Mouse (Mus musculus): Measurements from ENCODE around the gene Itga1.
A peak's percentile ranks its signal among the peaks of the same experiment; 100 is the strongest.

Gene Itga1

GRCm38 (mm10) chr13:115052568-115052967 lies 49.2 kb downstream of the Itga1 start:
- no peak for DNase-seq (ENCODE audit: low read depth, low spot score)

DNA sequence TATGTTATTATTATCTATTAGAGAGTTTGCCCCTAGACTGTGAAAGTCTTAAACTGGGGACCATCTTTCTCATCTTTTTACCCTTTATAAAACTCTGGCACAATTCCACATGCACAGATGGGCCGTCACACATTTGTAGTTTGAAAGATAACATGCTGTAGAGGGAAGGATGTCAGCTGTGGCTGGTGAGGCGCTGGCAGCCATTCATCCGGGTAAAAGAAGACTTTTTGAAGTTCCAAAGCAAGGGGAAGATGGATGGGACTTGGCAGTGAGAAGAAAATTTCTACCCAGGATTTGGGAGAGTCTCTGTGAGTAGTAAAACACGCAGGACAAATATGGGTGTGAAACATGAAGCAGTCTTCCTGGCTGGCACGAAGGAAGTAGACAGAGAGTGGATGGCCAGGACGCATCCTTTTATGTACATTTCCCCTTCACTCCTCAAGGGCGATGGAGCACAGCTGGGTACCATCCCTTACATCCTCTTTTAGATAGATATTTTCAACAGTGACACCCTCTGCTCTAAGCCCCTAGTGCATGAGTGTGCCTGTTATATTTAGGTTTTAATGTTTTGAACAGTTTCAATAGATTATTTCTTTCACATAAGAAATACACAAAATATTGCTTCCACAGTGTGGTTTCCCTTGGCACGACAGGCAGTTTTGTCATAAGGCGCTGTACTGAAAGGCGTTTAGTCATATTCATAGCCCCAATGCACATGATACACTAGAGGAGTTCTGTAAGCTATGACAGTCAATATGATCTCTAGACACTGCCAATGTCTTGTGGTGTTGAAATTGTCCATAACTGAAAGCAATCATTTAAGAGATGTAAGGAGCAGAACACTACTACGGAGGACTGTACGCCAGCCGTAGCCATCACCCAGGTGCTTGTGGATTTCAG lies 50.9 kb downstream of the Itga1 start:
- no peak for DNase-seq (ENCODE audit: low read depth, low spot score)

DNA sequence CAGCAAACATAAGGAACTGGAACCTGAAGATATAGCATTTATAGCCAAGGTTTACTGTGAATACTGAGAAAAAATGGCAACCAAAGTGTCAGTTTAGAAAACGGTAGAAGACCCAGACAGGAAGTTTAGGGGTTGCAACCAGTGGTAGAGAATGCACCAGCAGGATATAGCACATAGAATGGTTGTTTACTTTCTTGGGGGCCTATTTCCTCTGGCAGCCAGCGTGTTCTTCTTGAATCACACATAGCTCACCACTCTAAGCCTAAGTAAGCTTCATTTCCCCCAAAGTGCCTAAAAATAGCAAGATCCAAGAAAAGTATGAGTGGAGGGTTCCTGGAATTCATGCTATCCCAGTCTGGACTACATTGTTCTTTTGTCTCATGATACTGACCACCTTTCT lies 59.1 kb downstream of the Itga1 start:
- DNase-seq (ENCODE audit: low read depth, low spot score): no peak

DNA sequence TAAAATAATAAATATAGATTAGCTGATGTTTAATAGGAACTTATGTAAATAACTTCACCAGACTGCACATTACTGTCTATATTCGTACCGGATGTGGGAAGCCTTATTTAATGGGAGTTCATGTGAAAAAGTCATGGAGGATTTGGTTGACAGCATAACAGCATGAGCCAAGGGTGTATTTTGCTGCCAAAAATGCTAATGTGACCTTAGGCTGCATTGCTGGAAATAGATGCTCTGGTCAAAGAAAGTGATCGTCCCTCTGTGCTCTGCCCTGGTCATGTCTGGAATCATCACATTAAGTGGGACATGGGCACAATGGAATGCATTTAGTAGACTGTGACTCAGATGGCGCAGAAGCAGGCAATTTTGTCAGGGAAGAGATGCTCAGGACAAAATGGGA lies 64.5 kb downstream of the Itga1 start:
- no peak for DNase-seq (ENCODE audit: low read depth, low spot score)

DNA sequence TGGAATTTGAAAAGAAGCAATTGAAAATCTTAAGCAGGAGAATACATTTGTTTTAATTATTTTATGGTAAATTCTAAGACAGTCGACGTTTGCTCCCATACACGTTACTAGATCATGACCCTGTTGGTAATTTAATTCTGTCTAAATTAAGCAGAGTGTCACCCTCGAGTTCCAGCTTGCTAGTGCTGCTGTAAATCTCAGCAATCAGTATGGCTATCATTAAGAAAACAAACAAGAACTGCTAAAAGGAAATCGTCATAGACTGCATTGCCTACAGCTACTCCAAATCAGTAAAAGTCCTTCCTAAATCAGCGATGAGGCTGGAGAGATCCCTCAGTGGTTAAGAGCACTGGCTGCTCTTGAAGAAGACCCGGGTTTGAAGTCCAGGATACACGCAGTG lies 66.4 kb downstream of the Itga1 start:
- no peak for DNase-seq (ENCODE audit: low read depth, low spot score)

DNA sequence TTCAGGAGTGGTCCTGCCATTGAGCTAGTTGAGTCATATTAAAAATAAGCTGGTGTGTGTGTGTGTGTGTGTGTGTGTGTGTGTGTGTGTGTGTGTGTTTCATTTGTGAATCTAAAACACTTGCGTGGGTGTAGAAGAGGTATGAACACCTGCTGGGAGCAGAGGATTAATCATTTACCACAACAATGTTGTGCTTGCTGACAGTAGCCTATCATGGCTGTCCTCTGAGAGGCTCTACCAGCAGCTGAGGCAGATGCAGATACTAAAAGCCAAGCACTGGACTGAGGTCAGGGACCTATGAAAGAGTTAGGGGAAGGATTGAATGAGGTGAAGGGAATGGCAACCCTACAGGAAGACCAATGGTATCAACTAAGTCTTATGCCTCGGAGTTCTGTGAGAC lies 68.6 kb downstream of the Itga1 start:
- DNase-seq (ENCODE audit: low read depth, low spot score): no peak

DNA sequence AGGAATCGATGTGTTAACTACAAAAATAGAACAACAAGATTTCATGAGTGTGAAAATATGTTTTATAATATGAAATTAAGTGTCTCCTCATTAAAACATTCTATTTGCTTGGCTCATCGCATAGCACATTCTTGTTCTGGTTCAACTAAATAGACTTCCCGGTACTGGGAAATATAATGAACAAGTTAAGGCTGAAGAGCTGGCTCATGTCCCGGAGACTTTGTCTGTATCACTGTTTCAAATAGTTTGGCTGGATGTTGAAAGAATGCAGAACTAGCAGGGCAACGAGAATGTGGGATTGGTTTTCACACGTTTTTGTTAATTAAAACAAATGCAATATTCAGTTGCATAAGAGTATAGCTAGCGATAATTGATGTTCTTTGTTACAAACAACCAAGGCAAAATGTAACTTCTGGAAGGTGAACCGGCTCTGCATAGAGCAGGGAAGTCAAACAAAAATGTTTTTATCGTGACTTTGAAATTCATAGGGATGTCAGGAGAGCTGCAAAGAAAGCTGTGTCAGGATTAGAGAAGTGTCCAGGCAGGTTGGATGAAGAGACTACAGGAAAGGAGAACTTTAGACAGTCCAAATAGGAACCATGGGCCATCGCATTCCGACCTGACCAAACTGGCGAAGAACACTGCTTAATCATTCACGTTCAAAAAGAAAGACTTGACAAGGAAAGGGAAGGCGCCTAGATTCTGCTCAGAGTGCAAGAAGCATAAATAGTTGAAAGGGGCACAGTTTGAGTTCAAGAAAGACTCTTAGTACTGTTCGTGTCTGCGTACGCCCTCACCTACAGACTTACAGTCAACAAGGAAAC lies 70.4 kb downstream of the Itga1 start:
- no peak for DNase-seq (ENCODE audit: low read depth, low spot score)

- no peak for DNase-seq (ENCODE audit: low read depth, low spot score)
Measured at GRCm38 (mm10) chr13:115025394-115025793, 76.4 kb downstream of the Itga1 start.

DNA sequence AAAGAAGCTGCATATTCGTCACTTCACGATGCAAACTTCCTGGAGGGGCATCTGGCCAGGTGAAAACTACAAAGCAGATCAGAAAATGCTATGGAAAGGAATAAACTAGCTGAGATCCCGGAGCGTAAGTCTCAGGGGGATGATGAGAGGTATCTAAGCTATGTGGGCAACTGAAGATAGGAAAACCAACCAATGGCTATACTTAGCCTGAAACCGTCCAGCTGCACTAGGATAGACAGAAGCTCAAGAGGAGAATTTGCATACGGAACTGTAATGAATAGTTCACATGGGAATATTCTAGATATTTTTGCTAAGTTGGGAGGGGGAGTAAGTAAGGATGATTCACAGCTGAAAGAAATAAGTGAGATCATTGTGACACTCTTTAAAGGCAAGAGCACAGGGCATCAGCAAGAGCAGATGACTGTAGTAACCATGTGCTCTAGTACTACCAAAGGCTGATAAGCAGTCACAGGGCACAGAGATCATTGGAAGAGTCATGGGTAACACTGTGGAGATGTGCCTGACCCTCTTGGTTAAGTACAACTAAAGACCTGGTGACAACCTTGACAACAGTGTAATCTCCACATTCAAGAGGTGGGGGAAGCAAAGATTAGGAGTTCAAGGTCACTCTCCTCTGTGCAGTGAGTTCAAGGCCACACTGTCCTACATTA lies 79.5 kb downstream of the Itga1 start:
- DNase-seq (ENCODE audit: low read depth, low spot score): no peak

- DNase-seq (ENCODE audit: low read depth, low spot score): no peak
Measured at GRCm38 (mm10) chr13:115021411-115021810, 80.4 kb downstream of the Itga1 start.

DNA sequence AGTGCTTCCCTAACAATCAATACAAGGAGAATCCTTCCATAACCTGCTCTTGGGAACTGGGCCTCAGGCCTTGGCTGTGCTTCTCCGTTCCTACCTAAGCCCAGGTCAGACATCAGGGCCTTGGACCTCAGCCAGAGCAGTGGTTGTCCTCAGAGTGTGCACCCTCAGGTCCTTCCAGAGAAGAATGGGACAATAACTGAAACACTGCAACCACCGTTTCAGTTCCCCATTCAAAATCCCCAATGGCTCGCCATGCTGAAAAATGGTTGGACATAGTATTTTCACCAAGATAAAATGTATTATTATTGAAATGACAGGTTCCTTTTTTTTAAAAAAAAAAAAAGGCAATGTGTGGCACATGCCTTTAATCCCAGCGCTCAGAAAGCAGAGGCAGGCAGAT lies 81.0 kb downstream of the Itga1 start:
- DNase-seq (ENCODE audit: low read depth, low spot score): no peak

DNA sequence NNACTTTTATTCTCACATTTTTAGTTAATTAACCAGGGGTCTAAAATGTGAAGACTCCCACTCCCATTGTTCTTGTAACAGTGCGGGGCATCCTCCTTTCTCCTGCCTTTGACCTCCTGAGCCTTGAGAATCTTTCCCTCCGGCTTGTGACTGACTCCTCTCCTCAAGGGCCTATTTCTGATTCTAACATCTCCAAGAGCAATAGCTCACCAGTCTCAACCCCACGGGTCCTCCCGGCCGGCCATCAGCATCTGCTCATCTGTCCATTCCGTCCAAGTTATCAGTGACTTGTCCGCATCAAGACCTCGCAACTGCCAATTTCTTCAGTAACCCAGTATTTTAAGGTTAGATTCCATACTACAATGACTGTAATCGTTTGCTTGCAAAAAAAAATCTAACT lies 84.2 kb downstream of the Itga1 start:
- DNase-seq (ENCODE audit: low read depth, low spot score): no peak

GRCm38 (mm10) chr13:115011547-115011946 lies 90.2 kb downstream of the Itga1 start:
- no peak for DNase-seq (ENCODE audit: low read depth, low spot score)

- DNase-seq (ENCODE audit: low read depth, low spot score): no peak
Measured at GRCm38 (mm10) chr13:115006213-115006835, 95.4 kb downstream of the Itga1 start.

GRCm38 (mm10) chr13:115005342-115005741 lies 96.4 kb downstream of the Itga1 start:
- DNase-seq (ENCODE audit: low read depth, low spot score): no peak

- DNase-seq (ENCODE audit: low read depth, low spot score): no peak
Measured at GRCm38 (mm10) chr13:115003444-115004053, 98.2 kb downstream of the Itga1 start.

DNA sequence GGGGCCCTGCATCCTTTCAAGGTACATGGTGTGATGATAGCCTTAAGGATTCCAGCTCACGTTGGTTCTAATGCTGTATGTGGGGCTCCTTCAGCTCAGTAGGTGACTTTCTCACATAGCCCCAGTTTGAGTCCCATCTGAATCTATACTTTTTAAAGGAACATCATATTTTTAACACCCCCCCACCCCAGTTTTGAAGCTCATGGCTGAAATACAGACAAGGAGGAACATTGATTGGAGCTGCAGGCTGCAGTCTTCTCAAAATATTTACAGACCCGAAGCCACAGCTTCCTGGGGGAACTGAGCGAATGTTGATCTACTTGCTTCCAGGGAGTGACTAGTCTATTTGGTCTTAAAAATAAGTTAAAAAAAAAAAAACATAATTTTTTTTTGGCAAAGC lies 98.9 kb downstream of the Itga1 start:
- DNase-seq (ENCODE audit: low read depth, low spot score): no peak

- no peak for DNase-seq (ENCODE audit: low read depth, low spot score)
Measured at GRCm38 (mm10) chr13:115002155-115002554, 99.6 kb downstream of the Itga1 start.

- DNase-seq (ENCODE audit: low read depth, low spot score): peak; percentile 39
Measured at GRCm38 (mm10) chr13:114999582-114999981, 102.2 kb downstream of the Itga1 start.

- DNase-seq (ENCODE audit: low read depth, low spot score): no peak
Measured at GRCm38 (mm10) chr13:114998100-114998499, 103.7 kb downstream of the Itga1 start.
